Mouse (Mus musculus): ENCODE results near the gene Agbl5. TPM values are rescaled to one million over a fixed set of nuclear protein-coding genes. Genes with fewer than 3 reads are reported as not detected.

The Agbl5 gene
- polyA plus RNA-seq, 1 experiment from 2014 or later: 5.5 TPM

DNA sequence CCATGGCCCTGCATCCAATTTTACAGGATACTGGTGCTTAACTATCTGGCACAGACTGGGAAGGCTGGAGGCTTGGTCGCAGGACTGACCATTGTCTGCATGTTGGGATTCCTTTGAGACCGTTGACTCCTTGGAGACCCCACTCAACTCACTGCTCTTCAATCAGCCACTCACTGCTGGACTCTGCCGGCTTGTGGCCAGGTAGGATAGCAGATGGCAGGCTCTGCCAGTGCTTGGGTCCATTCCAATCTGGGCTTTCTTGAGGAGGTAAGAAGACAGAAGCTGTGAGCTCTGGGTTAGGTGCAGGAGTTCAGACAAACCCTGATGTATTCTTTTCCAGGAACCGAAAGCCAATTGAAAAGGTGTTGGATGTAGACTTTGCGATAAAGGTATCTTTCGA lies 65.6 kb downstream of the Agbl5 start:
- Histone ChIP-seq H3K4me3 (ENCODE audit: low read depth, low read length) (no peak overlapping the region), H3K9ac (ENCODE audit: low read depth, low read length) (no peak overlapping the region), H3K4me1 (replicated peaks; ENCODE audit: control insufficient read depth, insufficient read depth, low read length) (peaks cover 10% of the 10 kb centered on the region), H3K27me3 (replicated peaks; ENCODE audit: control insufficient read depth, insufficient read depth, low read length) (no peaks in the 10 kb centered on the region), H3K9me3 (ENCODE audit: control insufficient read depth) (no peaks in the 10 kb centered on the region), H3K4me2 (replicated peaks; ENCODE audit: low read depth) (no peak overlapping the region), H3K27ac (ENCODE audit: low read depth, low read length) (no peak overlapping the region; the same call in 1 of the 2 replicates), H3K36me3 (ENCODE audit: control insufficient read depth, insufficient read depth) (peaks cover 56% of the 10 kb centered on the region)
- no peak for ATAC-seq
- 95% methylated on average over 6 of the region's 6 CpGs for WGBS
- TF ChIP-seq CTCF (IDR thresholded peaks at IDR 0.05; ENCODE audit: low read depth): no peak

DNA sequence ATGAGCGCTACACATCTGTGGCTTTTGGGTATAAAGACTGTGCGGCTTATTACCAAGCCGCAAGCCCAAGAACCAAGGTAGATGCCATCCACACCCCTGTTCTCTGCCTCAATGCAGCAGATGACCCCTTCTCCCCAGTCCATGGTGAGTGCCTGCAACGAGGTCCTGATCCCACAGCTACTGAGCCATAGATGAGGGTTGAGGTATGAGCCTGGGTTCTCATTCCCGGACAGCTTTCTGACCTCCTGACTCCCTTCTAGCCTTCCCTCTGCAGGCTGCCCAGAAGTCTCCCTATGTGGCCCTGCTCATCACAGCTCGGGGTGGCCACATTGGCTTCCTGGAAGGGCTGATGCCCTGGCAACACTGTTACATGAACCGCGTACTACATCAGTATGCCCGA lies 66.1 kb downstream of the Agbl5 start:
- no peak for TF ChIP-seq CTCF (IDR thresholded peaks at IDR 0.05; ENCODE audit: low read depth)
- no peak overlapping the region for H3K4me2 ChIP-seq (replicated peaks; ENCODE audit: low read depth)
- no peaks in the 10 kb centered on the region for H3K27me3 ChIP-seq (replicated peaks; ENCODE audit: control insufficient read depth, insufficient read depth, low read length)
- no peak overlapping the region for H3K4me3 ChIP-seq (ENCODE audit: low read depth, low read length)
- H3K9ac ChIP-seq (ENCODE audit: low read depth, low read length): no peak overlapping the region
- H3K27ac ChIP-seq (ENCODE audit: low read depth, low read length): no peak overlapping the region
- no peaks in the 10 kb centered on the region for H3K9me3 ChIP-seq (ENCODE audit: control insufficient read depth)
- H3K36me3 ChIP-seq (ENCODE audit: control insufficient read depth, insufficient read depth): peaks cover 56% of the 10 kb centered on the region
- peaks cover 10% of the 10 kb centered on the region for H3K4me1 ChIP-seq (replicated peaks; ENCODE audit: control insufficient read depth, insufficient read depth, low read length)
- WGBS: 93% methylated on average over 9 of the region's 9 CpGs
- no peak for ATAC-seq

DNA sequence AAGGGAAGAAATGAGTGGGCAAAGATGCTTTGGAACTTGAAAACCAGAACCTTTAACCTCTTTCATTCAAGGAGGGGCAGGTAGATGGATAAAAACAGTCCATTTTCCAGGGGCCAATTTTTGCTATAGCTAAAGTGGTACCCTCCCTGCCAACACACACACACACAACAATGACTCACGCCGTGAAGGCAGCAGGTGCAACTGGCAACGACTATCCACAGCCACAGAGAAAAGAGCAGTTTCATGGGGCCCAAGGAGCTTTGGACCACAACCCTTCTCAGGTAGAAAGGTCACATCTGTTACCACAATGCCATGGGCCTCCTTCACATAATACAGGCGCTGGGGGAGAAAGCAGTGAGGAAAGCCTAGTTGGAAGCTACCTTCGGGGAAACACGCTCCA lies 67.3 kb downstream of the Agbl5 start:
- Histone ChIP-seq H3K4me2 (replicated peaks; ENCODE audit: low read depth) (no peak overlapping the region), H3K4me3 (ENCODE audit: low read depth, low read length) (no peak overlapping the region), H3K27me3 (replicated peaks; ENCODE audit: control insufficient read depth, insufficient read depth, low read length) (no peaks in the 10 kb centered on the region), H3K36me3 (ENCODE audit: control insufficient read depth, insufficient read depth) (peaks cover 56% of the 10 kb centered on the region), H3K4me1 (replicated peaks; ENCODE audit: control insufficient read depth, insufficient read depth, low read length) (peaks cover 6% of the 10 kb centered on the region), H3K9me3 (ENCODE audit: control insufficient read depth) (no peaks in the 10 kb centered on the region), H3K9ac (ENCODE audit: low read depth, low read length) (no peak overlapping the region), H3K27ac (ENCODE audit: low read depth, low read length) (no peak overlapping the region)
- no peak for TF ChIP-seq CTCF (IDR thresholded peaks at IDR 0.05; ENCODE audit: low read depth)
- WGBS: 73% methylated on average over 6 of the region's 6 CpGs
- no peak for ATAC-seq

Other genes starting within 250 kb of the Agbl5 start
- gene Slc35f6, start 240.8 kb upstream of the Agbl5 start, polyA plus RNA-seq (2015; fragmentation: Nextera tagmentation; extraction: Ambion mirVana): 71.6 and 79.4 TPM in 2 replicates
- 62.0 and 79.2 TPM in 2 replicates for gene Cenpa, start 221.9 kb upstream of the Agbl5 start, polyA plus RNA-seq (2015; fragmentation: Nextera tagmentation; extraction: Ambion mirVana)
- gene Dpysl5, start 177.1 kb upstream of the Agbl5 start, polyA plus RNA-seq (2015; fragmentation: Nextera tagmentation; extraction: Ambion mirVana): 2.7 and 3.0 TPM in 2 replicates
- gene Mapre3, start 74.1 kb upstream of the Agbl5 start, polyA plus RNA-seq (2015; fragmentation: Nextera tagmentation; extraction: Ambion mirVana): 25.3 and 25.5 TPM in 2 replicates
- gene Tmem214, start 20.7 kb upstream of the Agbl5 start, polyA plus RNA-seq (2015; fragmentation: Nextera tagmentation; extraction: Ambion mirVana): 46.1 and 47.6 TPM in 2 replicates
- gene Ost4, start 19.1 kb downstream of the Agbl5 start, polyA plus RNA-seq (2015; fragmentation: Nextera tagmentation; extraction: Ambion mirVana): 458 and 495 TPM in 2 replicates
- 63.2 and 63.7 TPM in 2 replicates for gene Emilin1, start 24.7 kb downstream of the Agbl5 start, polyA plus RNA-seq (2015; fragmentation: Nextera tagmentation; extraction: Ambion mirVana)
- 89.6 and 97.9 TPM in 2 replicates for gene Khk, start 32.7 kb downstream of the Agbl5 start, polyA plus RNA-seq (2015; fragmentation: Nextera tagmentation; extraction: Ambion mirVana)
- 535 and 618 TPM in 2 replicates for gene Cgref1, start 56.9 kb downstream of the Agbl5 start, polyA plus RNA-seq (2015; fragmentation: Nextera tagmentation; extraction: Ambion mirVana)
- gene Preb, start 71.7 kb downstream of the Agbl5 start, polyA plus RNA-seq (2015; fragmentation: Nextera tagmentation; extraction: Ambion mirVana): 150 and 161 TPM in 2 replicates
- 1.8 and 2.3 TPM in 2 replicates for gene Tcf23, start 80.0 kb downstream of the Agbl5 start, polyA plus RNA-seq (2015; fragmentation: Nextera tagmentation; extraction: Ambion mirVana)
- gene Atraid, start 159.6 kb downstream of the Agbl5 start, polyA plus RNA-seq (2015; fragmentation: Nextera tagmentation; extraction: Ambion mirVana): 227 and 250 TPM in 2 replicates
- 18.0 and 20.0 TPM in 2 replicates for gene Slc5a6, start 160.2 kb downstream of the Agbl5 start, polyA plus RNA-seq (2015; fragmentation: Nextera tagmentation; extraction: Ambion mirVana)
- gene Cad, start 166.1 kb downstream of the Agbl5 start, polyA plus RNA-seq (2015; fragmentation: Nextera tagmentation; extraction: Ambion mirVana): 3.2 and 3.7 TPM in 2 replicates
- gene Dnajc5g, start 217.6 kb downstream of the Agbl5 start, polyA plus RNA-seq (2015; fragmentation: Nextera tagmentation; extraction: Ambion mirVana): not detected in 2 replicates
- 0.10 TPM in 1 of 2 replicates, not detected in the other for gene Slc30a3, start 219.5 kb downstream of the Agbl5 start, polyA plus RNA-seq (2015; fragmentation: Nextera tagmentation; extraction: Ambion mirVana)
- not detected in 2 replicates for gene Trim54, start 228.0 kb downstream of the Agbl5 start, polyA plus RNA-seq (2015; fragmentation: Nextera tagmentation; extraction: Ambion mirVana)